Mouse (Mus musculus): Measurements from ENCODE around the gene Phf21b.

DNA sequence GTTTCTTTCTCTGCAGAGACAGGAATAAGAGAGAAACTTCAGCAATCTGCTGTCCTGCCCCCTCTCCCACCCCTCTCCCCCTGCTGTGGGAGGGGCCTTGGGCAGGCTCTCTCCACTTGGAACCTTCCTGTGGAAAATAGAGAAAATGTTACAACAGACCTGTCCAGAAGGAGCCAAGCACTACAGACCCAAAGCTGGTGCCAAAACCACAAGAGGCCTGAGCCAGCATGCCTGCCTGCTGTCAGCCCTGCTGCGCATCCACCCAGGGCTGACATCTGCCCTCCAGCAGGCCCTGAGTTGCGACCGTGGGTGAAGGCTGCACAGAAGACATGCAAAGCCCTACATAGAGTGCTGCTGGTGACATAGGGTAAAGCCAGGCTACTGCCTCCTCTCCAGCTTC is 16.3 kb downstream of the Phf21b start:
- TF ChIP-seq CTCF (IDR thresholded peaks at IDR 0.05; ENCODE audit: low read depth): no peak
- no peak for TF ChIP-seq EP300 (optimal IDR thresholded peaks at IDR 0.05)
